Mouse (Mus musculus) liver, postnatal 0 days (tissue): ENCODE results near the gene Asxl2. TPM values are rescaled to one million over a fixed set of nuclear protein-coding genes. Genes with fewer than 3 reads are reported as not detected.

ENCODE experiments used
- ATAC-seq: fragments of 200-750 bp; cut with Nextera tagmentation; 2 replicates; pipeline ENCODE4 v1.8.0; 2017; ENCODE audit warnings: mild to moderate bottlenecking, moderate library complexity
- DNase-seq: peaks from one replicate; pipeline ENCODE4 v3.0.0-alpha.2; 2016
- H3K27ac ChIP-seq: fragments of 300-500 bp; sonication (generic); 2 replicates; pipeline ENCODE4 v1.5.1; 2014; ENCODE audit warnings: antibody characterized with exemption, moderate library complexity, mild to moderate bottlenecking, low read depth
- H3K27me3 ChIP-seq: fragments of 300-500 bp; sonication (generic); 2 replicates; pipeline ENCODE4 v1.6.1; 2014; ENCODE audit warnings: low read length, control low read depth, mixed read lengths; ENCODE audit not compliant: insufficient read depth
- H3K36me3 ChIP-seq: fragments of 300-500 bp; sonication (generic); replicated peaks from 2 replicates; pipeline ENCODE4 v1.6.1; 2014; ENCODE audit warnings: mild to moderate bottlenecking, control low read depth, low read length, moderate library complexity, mixed read lengths; ENCODE audit not compliant: insufficient read depth
- H3K4me1 ChIP-seq: fragments of 300-500 bp; sonication (generic); 2 replicates; pipeline ENCODE4 v1.6.1; 2014; ENCODE audit warnings: antibody characterized with exemption, mild to moderate bottlenecking, control low read depth; ENCODE audit not compliant: insufficient read depth
- H3K4me2 ChIP-seq: fragments of 300-500 bp; sonication (generic); 2 replicates; pipeline ENCODE4 v1.6.1; 2014; ENCODE audit warnings: low read depth, mild to moderate bottlenecking, low read length, moderate library complexity, mixed read lengths
- H3K4me3 ChIP-seq: fragments of 300-500 bp; sonication (generic); 2 replicates; pipeline ENCODE4 v1.5.1; 2014; ENCODE audit warnings: low read depth, low read length
- H3K9ac ChIP-seq: fragments of 300-500 bp; sonication (generic); replicated peaks from 2 replicates; pipeline ENCODE4 v1.6.1; 2014; ENCODE audit warnings: mild to moderate bottlenecking, moderate library complexity
- H3K9me3 ChIP-seq: fragments of 300-500 bp; sonication (generic); 2 replicates; pipeline ENCODE4 v1.6.1; 2016; ENCODE audit warnings: mild to moderate bottlenecking, control low read depth, low read length, mixed read lengths
- CTCF ChIP-seq: sonication (generic); IDR thresholded peaks from 2 replicates; pipeline ENCODE4 v1.5.1; 2016; ENCODE audit warnings: antibody characterized with exemption, low read depth
- EP300 ChIP-seq: IDR thresholded peaks from 2 replicates; pipeline ENCODE4 v1.6.1; 2016; ENCODE audit warnings: antibody characterized with exemption, low read depth, mild to moderate bottlenecking
- WGBS: fragments of 180-500 bp; shearing (Covaris S2); extraction: QIAGEN DNeasy Blood & Tissue Kit; methylation state at CpG from one replicate; pipeline ENCODE4 v1.1.7; 2014; ENCODE audit not compliant: insufficient replicate concordance; 5-methylcytosine and 5-hydroxymethylcytosine counted together
- polyA plus RNA-seq: library from polyadenylated mRNA; unstranded; fragments of >200 nt; fragmentation: Nextera tagmentation; extraction: Ambion mirVana; gene quantifications from 2 replicates; pipeline ENCODE4 v1.2.1, GENCODE M21; 2015

Gene Asxl2
- polyA plus RNA-seq, 1 experiment from 2014 or later = 5.1 TPM

GRCm38 (mm10) chr12:3425375-3426341, 999 bp upstream of the Asxl2 start:
- Histone ChIP-seq H3K4me3 (peak overlapping the region; percentile 87), H3K36me3 (no peaks in the 10 kb centered on the region), H3K27me3 (no peaks in the 10 kb centered on the region), H3K4me2 (peak overlapping the region; percentile 74), H3K9ac (peak overlapping the region; percentile 59), H3K9me3 (no peaks in the 10 kb centered on the region), H3K4me1 (peaks cover 14% of the 10 kb centered on the region), H3K27ac (peak overlapping the region; percentile 97)
- ATAC-seq (peak; percentile 20), DNase-seq (peak; percentile 31)
- 35% methylated on average over 15 of the region's 15 CpGs for WGBS
- TF ChIP-seq CTCF = peak; percentile 51
- no peak for TF ChIP-seq EP300

- Histone ChIP-seq H3K4me2 (peak overlapping the region; percentile 74), H3K27me3 (no peaks in the 10 kb centered on the region), H3K9ac (peak overlapping the region; percentile 96), H3K4me3 (peak overlapping the region; percentile 87), H3K27ac (peak overlapping the region; percentile 97), H3K4me1 (peaks cover 14% of the 10 kb centered on the region), H3K9me3 (no peaks in the 10 kb centered on the region), H3K36me3 (no peaks in the 10 kb centered on the region)
- peak; percentile 51 for ATAC-seq
- peak; percentile 83 for DNase-seq
- WGBS = under 1% methylated on average over 62 of the region's 65 CpGs
- no peak for TF ChIP-seq CTCF
- TF ChIP-seq EP300 = no peak
These were observed 621 bp downstream of the Asxl2 start for GRCm38 (mm10) chr12:3427067-3427889.

GRCm38 (mm10) chr12:3427891-3428775, 1.5 kb downstream of the Asxl2 start:
- H3K27ac ChIP-seq = peak overlapping the region; percentile 97
- 52% methylated on average over 11 of the region's 11 CpGs for WGBS
- peak overlapping the region; percentile 74 for H3K4me2 ChIP-seq
- no peak for ATAC-seq
- no peaks in the 10 kb centered on the region for H3K36me3 ChIP-seq
- DNase-seq = no peak
- H3K9ac ChIP-seq = peak overlapping the region; percentile 96
- H3K4me1 ChIP-seq = peaks cover 14% of the 10 kb centered on the region
- H3K27me3 ChIP-seq = no peaks in the 10 kb centered on the region
- H3K4me3 ChIP-seq = peak overlapping the region; percentile 87
- TF ChIP-seq EP300 = no peak
- peak; percentile 17; the same call in 1 of the 2 replicates for TF ChIP-seq CTCF
- no peaks in the 10 kb centered on the region for H3K9me3 ChIP-seq

- Histone ChIP-seq H3K9me3 (no peaks in the 10 kb centered on the region), H3K9ac (no peak overlapping the region), H3K4me2 (no peak overlapping the region), H3K36me3 (no peaks in the 10 kb centered on the region), H3K4me1 (peaks cover 10% of the 10 kb centered on the region), H3K27me3 (no peaks in the 10 kb centered on the region), H3K27ac (no peak overlapping the region; the same call in 1 of the 2 replicates), H3K4me3 (no peak overlapping the region)
- no peak for ATAC-seq
- WGBS = 50% methylated on average over 2 of the region's 2 CpGs
- TF ChIP-seq CTCF (no peak), EP300 (no peak)
- no peak for DNase-seq
These were observed 3.2 kb downstream of the Asxl2 start for GRCm38 (mm10) chr12:3429681-3430442.

GRCm38 (mm10) chr12:3430443-3430753, 3.7 kb downstream of the Asxl2 start:
- no peak for TF ChIP-seq EP300
- no peak overlapping the region for H3K9ac ChIP-seq
- ATAC-seq = no peak
- DNase-seq = no peak
- H3K36me3 ChIP-seq = no peaks in the 10 kb centered on the region
- H3K4me2 ChIP-seq = no peak overlapping the region
- H3K27ac ChIP-seq = peak overlapping the region; percentile 25; the same call in 1 of the 2 replicates
- peaks cover 9% of the 10 kb centered on the region for H3K4me1 ChIP-seq
- H3K4me3 ChIP-seq = no peak overlapping the region
- H3K9me3 ChIP-seq = no peaks in the 10 kb centered on the region
- no peaks in the 10 kb centered on the region for H3K27me3 ChIP-seq
